Mouse (Mus musculus): ENCODE data around the gene Sobp.

Gene Sobp

GRCm38 (mm10) chr10:43035579-43035978 is 138.8 kb downstream of the Sobp start:
- DNase-seq (ENCODE audit: low read depth, low spot score): peak; percentile 79

GRCm38 (mm10) chr10:43034811-43035210 is 139.5 kb downstream of the Sobp start:
- DNase-seq (ENCODE audit: low read depth, low spot score): peak; percentile 53

- DNase-seq (ENCODE audit: low read depth, low spot score): no peak
These were observed 140.7 kb downstream of the Sobp start for GRCm38 (mm10) chr10:43033481-43034248.

DNA sequence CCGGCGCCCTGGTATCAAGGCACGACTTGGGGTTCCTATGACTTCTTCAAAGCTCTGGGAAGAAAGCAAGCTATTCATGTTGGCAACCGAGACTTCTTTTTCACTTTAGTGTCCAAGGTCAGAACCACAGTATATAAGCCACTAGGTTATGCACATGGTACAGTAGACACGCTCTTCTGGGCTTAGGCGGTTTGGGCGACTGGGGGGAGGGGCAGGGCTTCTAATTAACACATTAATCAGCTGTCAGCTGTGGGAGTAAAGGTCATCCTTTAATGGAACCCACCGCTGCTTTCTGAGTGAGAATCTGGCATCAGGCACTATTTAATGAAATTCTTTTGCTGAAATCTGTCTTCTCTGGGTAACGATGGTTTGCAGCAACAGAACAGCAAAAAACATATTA is 147.3 kb downstream of the Sobp start:
- no peak for DNase-seq (ENCODE audit: low read depth, low spot score)

GRCm38 (mm10) chr10:43023454-43024194 is 150.7 kb downstream of the Sobp start:
- DNase-seq (ENCODE audit: low read depth, low spot score): no peak

DNA sequence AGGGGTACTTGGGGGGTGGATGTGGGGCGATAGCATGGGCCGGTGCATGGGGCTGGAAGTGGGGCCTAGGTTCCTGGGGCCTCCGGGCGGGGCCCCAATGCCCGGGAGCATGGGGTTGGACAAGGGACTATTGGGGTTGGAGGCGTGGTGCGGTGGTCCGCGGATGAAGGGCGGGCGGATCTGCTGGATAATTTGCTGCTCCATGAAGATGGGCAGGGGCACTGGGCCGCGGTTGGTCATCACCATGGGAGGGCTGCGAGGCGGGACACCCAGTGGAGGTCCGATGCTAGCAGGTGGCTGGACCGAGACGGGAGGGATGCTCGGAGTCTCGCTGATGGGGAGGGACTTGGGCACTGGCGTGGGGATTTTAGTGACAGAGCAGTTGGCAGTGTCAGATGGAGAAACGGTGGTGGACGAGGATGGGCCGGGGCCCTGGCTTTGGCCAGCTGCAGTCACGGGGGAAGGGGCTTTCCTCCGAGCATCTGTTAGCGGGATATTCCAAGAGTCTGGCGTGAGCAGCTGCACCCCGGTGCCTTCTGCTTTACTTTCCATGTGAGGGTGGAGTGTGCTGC is 152.1 kb downstream of the Sobp start:
- DNase-seq (ENCODE audit: low read depth, low spot score): no peak

DNA sequence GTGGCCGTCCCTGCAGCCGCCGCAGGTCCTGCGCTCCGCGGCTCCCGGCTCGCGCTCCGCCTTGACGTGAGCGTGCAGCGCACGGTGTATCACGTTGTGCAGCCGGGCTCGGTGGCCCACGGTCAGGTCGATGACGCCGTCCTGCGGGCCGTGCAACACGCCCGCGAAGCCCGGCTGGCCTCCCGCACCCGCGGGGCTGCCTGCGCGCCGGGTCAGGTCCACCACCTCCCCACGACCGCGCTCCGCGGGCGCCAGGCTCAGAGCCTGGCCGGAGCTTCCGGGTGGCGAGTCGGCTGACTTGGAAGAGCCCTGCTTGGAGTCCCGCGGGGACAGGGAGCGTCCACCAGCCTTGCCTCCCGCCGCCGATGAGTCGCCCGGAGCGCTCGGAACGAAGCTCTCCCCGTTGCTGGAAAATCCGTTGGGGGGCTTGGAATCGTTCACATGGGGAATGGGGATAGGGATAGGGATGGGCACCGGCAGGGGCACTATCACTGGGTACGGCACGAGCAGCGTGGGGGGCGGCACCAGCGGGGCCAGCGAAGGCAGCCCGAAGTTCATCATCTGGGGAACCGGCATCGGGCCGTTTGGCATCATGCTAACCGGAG is 152.7 kb downstream of the Sobp start:
- DNase-seq (ENCODE audit: low read depth, low spot score): no peak

- no peak for DNase-seq (ENCODE audit: low read depth, low spot score)
These were observed 153.3 kb downstream of the Sobp start for GRCm38 (mm10) chr10:43021017-43021416.

DNA sequence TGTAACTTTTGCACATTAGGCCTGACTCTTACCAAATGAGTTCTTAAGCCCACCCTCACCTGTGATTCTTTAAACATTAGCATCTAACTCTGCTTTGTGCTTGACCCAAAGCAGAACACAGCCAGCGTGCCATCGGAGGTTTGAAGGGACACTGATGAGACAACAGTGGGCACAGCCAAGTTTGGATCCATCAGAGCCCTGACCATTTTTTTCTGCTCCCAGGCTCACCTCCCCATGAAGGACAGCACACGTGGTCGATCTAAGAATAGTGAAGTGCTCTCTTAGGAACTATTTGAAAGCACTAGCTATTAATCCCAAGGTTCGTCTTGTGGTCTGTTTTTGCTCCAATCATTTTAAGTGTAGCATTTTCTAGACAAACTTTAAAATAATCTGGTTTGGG is 159.5 kb downstream of the Sobp start:
- DNase-seq (ENCODE audit: low read depth, low spot score): no peak

DNA sequence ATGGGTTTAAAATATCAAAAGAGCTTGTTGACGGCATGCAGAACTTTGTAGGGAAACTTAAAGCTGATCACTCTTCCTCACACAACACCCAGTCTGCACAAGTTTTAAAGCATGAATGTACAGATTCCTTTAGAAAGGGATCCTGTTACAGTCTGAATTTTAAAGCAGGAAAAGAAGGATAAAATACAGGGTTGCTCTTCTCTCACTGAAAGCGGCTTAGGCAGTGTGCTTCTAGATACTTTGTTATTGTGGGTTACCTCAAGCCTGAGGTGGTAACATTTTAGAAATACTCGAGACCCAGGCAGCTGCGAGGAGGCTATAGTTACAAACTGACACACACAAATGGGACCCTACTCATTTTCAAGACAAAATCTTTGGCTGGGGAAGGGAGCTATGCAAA is 160.0 kb downstream of the Sobp start:
- DNase-seq (ENCODE audit: low read depth, low spot score): no peak

DNA sequence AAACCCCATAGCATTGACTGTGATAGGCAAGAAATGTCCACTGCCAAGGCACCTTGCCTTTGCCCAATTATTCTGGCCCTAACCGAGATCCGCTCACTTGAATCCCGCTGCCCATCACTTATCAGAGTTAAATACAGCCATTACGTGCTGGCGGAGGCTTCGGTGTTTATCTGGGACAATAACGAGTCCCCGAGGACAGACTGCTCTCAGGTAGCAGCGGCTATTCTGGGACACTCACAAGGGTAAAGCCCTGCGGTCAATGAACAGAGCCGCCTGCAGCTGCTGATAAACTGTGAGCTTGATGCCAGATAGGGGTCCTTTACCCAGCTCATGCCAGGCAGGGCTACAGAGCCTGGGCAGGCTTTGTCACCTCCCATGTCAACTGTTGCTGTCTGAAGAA is 166.2 kb downstream of the Sobp start:
- no peak for DNase-seq (ENCODE audit: low read depth, low spot score)

GRCm38 (mm10) chr10:43006534-43006933 is 167.8 kb downstream of the Sobp start:
- DNase-seq (ENCODE audit: low read depth, low spot score): peak; percentile 82

DNA sequence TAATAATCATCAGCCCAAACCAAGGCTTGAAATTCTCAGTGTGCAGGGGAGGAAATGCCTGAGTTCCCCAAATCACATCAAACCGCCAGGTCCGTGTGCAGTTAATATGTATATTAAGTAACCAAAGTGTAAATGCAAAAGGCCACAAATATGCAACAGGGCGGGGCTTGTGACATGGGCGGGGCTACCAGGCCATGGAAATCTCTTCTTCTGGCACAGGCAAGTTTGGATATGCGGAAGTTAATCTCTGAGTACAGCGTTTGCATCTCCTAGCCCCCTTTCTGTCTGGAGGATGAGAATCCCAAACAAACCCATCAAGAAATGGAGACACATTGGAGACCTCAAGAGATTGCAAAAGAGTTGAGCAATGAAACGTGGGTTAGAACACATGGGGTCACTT is 168.7 kb downstream of the Sobp start:
- no peak for DNase-seq (ENCODE audit: low read depth, low spot score)

DNA sequence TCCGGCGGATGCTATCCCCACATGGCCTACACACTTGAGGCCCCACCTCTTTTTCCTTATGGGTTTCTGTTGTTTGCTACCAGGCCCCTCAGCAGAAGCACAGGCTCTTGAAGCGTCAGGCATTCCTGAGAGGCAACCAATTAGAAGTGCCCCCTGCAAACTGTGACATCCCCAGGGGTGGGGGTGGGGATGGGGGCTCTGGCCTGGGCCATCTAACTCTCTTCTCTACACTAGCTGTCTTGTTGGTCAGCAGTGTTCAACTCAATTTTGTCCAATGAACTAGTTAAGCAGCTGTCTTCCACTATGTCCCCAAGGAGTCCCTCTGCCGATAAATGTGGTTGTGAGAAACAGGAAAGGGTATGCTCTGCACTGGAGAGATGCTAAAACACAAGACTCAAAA is 169.3 kb downstream of the Sobp start:
- DNase-seq (ENCODE audit: low read depth, low spot score): no peak

DNA sequence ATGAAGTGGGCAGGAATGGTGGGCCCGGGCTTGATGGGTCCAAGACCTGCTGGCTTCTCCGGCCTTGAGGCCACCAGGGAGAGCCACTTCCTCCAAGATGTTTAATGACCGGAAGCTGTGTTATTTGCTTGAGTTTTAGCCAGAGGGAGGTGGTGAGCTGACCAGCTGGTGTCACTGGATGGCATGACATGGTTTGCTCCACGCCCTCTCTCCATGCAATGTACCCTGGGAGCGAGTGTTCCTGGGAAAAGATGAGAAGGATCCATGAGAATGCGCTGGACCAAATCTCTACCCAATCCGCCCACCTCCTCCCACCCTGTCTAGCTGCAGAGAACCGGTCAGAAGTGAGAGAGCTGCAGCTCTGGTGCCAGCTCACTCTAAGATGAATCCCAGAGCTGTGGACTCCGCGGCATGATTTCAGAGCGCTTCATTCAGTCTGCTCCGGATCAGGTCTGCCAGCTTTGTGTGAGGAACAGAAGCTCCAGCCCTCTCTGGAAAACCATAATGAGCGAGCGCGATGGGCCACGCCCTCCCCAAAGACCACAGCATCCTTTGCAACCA is 170.1 kb downstream of the Sobp start:
- DNase-seq (ENCODE audit: low read depth, low spot score): no peak

DNA sequence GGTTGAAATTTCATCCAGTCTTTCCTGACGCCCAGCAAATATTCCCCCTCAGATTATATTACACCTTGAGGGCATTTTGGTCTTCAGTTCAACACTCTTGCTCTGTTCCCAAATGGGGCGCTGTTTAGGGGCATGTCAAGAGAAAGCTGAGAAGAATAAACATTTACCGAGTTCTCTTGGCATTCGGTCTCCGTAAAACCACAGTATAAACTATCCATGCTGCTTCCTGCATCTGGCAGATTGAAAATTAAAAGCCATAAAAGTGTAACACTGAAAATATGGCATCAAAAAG is 170.9 kb downstream of the Sobp start:
- DNase-seq (ENCODE audit: low read depth, low spot score): no peak

DNA sequence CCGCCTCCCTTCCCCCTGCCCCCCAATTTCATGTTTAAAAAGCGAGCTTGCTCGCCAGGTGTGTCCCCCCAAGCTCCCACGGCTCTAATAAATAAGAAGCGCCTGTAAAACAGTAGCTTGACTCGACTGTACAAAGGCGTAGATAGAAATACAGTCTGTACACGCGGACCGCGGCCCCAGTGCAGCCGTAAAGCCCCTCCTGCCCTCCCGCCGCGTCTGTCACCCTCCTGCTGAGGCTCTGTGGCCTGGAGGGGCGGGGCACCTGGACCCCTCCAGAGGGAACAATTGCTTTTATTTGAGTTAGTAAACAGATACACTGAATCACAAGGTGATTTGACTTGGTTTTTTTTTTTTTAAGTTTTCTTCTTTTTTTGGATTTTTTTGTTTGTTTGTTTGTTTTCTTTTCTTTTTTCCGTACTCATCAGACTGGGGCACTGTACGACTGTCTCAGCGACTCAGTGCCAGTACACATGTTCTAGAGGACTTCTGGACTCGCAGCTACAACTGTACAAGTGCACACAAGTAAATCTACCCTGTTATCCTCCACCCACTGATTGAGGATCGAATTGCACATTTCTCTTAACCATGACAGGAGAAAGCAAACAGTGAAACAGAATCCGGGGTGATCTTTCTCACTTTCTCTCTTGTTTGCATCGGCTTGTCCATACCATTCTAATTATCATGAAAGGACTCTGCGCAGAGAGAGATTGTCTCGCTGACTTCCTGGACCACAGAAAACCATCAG is 171.4 kb downstream of the Sobp start:
- DNase-seq (ENCODE audit: low read depth, low spot score): no peak

DNA sequence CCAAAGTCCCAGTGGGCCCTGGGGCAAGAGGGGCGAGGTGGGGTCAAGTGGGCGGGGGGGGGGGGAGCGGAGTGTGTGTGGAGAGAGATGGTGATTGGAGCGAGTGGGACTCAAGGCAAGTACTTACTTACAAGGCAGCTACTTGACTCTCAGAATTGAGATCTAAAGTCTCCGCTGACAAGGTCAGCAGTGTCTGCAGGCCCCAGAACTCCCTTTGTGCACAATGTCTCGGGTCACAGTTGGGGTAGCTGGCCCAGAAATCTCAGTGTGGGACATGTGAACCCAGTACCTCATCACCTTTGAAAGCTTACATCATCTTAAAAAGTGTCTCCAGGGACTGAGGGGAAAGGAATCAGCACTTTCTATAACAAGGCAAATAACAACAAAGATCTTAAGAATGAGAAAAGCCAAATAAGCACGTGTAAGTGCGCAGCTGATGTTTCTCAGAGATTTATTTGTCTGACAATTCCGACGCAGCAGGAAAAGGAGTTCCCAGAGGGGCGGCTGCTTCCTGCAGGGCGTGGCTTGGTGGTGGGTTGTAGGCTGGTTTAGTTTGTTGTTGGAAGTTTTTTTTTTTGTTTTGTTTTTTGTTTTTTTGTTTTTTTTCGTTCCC is 172.2 kb downstream of the Sobp start:
- DNase-seq (ENCODE audit: low read depth, low spot score): no peak

DNA sequence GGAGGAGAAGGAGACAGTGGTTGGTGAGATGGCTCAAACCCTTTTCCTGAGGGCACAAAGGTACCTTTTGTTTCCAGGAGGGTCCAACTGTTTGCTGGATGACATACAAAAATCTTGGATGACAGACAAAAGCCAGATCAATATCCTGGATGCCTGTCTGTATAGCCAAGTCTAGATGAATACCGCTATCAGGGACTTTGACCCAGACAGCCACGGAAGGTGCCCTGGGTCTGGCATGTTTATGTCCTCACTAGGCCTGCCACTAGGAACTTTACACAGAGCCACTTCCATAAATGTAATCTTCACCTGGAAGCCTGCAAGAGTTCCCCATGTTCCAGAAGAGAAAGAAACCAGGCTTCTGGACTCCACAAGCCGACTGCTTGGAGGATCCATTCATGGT is 172.9 kb downstream of the Sobp start:
- no peak for DNase-seq (ENCODE audit: low read depth, low spot score)

DNA sequence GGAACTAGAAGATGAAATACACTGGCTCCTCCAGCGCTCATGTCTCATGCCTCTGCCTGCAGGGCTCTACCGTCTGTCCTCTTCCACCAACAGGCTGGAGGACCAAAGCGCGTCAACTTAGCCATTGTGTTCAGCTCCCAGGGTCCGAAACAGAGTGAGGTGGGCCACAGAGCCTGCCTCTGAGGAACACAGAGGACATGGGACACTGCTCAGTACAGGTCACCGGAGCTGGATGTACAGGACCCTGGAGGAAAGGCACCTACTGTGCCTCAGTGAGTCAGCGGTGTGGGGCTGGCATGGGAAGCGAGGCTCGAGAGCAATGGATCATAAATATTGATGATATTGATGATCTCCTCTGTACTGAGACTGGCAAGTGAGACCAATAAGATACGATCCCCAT is 175.0 kb downstream of the Sobp start:
- no peak for DNase-seq (ENCODE audit: low read depth, low spot score)

- DNase-seq (ENCODE audit: low read depth, low spot score): no peak
These were observed 177.1 kb downstream of the Sobp start for GRCm38 (mm10) chr10:42997278-42997677.

Measured in skeletal muscle tissue, adult 2 months (tissue).